Mouse (Mus musculus): ENCODE measurements at regions not wholly inside any gene's neighbourhood (a gene's known extent, or its start where the extent isn't known, plus 50 kb on each side); places are given as distances from the start of the nearest gene placed in this dataset.

GRCm38 (mm10) chr13:103683169-103683568 is 91.2 kb downstream of the Srek1 start:
- no peak for DNase-seq (ENCODE audit: low spot score in 2 of 2)

- no peak for DNase-seq (ENCODE audit: low spot score in 2 of 2)
Measured at GRCm38 (mm10) chr13:103680740-103681139, 93.7 kb downstream of the Srek1 start.

- DNase-seq (ENCODE audit: low spot score in 2 of 2) = no peak
Measured at GRCm38 (mm10) chr13:103680052-103680451, 94.4 kb downstream of the Srek1 start.

GRCm38 (mm10) chr13:103676831-103677230 is 97.6 kb downstream of the Srek1 start:
- no peak for DNase-seq (ENCODE audit: low spot score in 2 of 2)

- no peak for DNase-seq (ENCODE audit: low spot score in 2 of 2)
Measured at GRCm38 (mm10) chr13:103676221-103676620, 98.2 kb downstream of the Srek1 start.

- no peak for DNase-seq (ENCODE audit: low spot score in 2 of 2)
Measured at GRCm38 (mm10) chr13:103670611-103671010, 103.8 kb downstream of the Srek1 start.

- DNase-seq (ENCODE audit: low spot score in 2 of 2) = no peak
Measured at GRCm38 (mm10) chr13:103669856-103670255, 104.6 kb downstream of the Srek1 start.

- DNase-seq (ENCODE audit: low spot score in 2 of 2) = no peak
Measured at GRCm38 (mm10) chr13:103667749-103668148, 106.7 kb downstream of the Srek1 start.

GRCm38 (mm10) chr13:103660248-103660996 is 114.0 kb downstream of the Srek1 start:
- DNase-seq (ENCODE audit: low spot score in 2 of 2) = no peak

GRCm38 (mm10) chr13:103655966-103656365 is 118.4 kb downstream of the Srek1 start:
- DNase-seq (ENCODE audit: low spot score in 2 of 2) = no peak

- no peak for DNase-seq (ENCODE audit: low spot score in 2 of 2)
Measured at GRCm38 (mm10) chr13:103653216-103653615, 121.2 kb downstream of the Srek1 start.

GRCm38 (mm10) chr13:103649383-103649782 is 125.0 kb downstream of the Srek1 start:
- no peak for DNase-seq (ENCODE audit: low spot score in 2 of 2)

- DNase-seq (ENCODE audit: low spot score in 2 of 2) = no peak
Measured at GRCm38 (mm10) chr13:103648016-103648415, 126.4 kb downstream of the Srek1 start.

GRCm38 (mm10) chr13:103646035-103646434 is 128.4 kb downstream of the Srek1 start:
- DNase-seq (ENCODE audit: low spot score in 2 of 2) = no peak

- DNase-seq (ENCODE audit: low spot score in 2 of 2) = peak; percentile 75 to 80
Measured at GRCm38 (mm10) chr13:103643993-103644722, 130.2 kb downstream of the Srek1 start.

GRCm38 (mm10) chr13:103643486-103643885 is 130.9 kb downstream of the Srek1 start:
- no peak for DNase-seq (ENCODE audit: low spot score in 2 of 2)

GRCm38 (mm10) chr13:103642542-103643375 is 131.6 kb downstream of the Srek1 start:
- no peak for DNase-seq (ENCODE audit: low spot score in 2 of 2)

- DNase-seq (ENCODE audit: low spot score in 2 of 2) = no peak
Measured at GRCm38 (mm10) chr13:103638038-103638437, 136.4 kb downstream of the Srek1 start.

- DNase-seq (ENCODE audit: low spot score in 2 of 2) = no peak
Measured at GRCm38 (mm10) chr13:103637414-103637813, 137.0 kb downstream of the Srek1 start.

GRCm38 (mm10) chr13:103636595-103636994 is 137.8 kb downstream of the Srek1 start:
- DNase-seq (ENCODE audit: low spot score in 2 of 2) = no peak

- DNase-seq (ENCODE audit: low spot score in 2 of 2) = no peak
Measured at GRCm38 (mm10) chr13:103623810-103624209, 150.6 kb downstream of the Srek1 start.

GRCm38 (mm10) chr13:103623319-103623718 is 151.1 kb downstream of the Srek1 start:
- no peak for DNase-seq (ENCODE audit: low spot score in 2 of 2)

Data from right cerebral cortex, postnatal 10 days (tissue).